Comparison of ENCODE assay signal across 32 mouse cellular contexts in genomic region chr2:128232027-128232426, GRCm38 (mm10).
DNase-seq lines count a peak whose midpoint lies in the region; ATAC-seq and TF ChIP-seq lines count a peak whose summit lies in the region.
"Had no signal": no experiment of that assay in that cellular context is flagged by ENCODE, and none has a peak within 500 bp of the region (broad histone marks: within the 10 kb centered on the region; RNA-seq: fewer than 3 reads in every experiment).

No protein-coding gene starts in this region.

- no peak for TF ChIP-seq CTCF in lung, adult 2 months (IDR thresholded peaks at IDR 0.05; ENCODE audit: insufficient read depth, low read length)

- 46% methylated on average over 3 of the region's 3 CpGs for WGBS in heart, embryonic 10.5 days
- WGBS in lung, adult 2 months: 57% methylated on average over 3 of the region's 3 CpGs

- H3K27me3 ChIP-seq in heart, embryonic 10.5 days (ENCODE audit: insufficient read depth, poor library complexity, severe bottlenecking): no peaks in the 10 kb centered on the region
- H3K27me3 ChIP-seq: CH12.LX; embryonic facial prominence, embryonic 13.5 days; forebrain, embryonic 13.5 days; heart, embryonic 12.5 days; heart, embryonic 15.5 days; hindbrain, embryonic 15.5 days had no signal

- no peak overlapping the region for H3K4me3 ChIP-seq in heart, embryonic 10.5 days
- no peak overlapping the region for H3K4me3 ChIP-seq in lung, adult 2 months (replicated peaks; ENCODE audit: extremely low read depth, low read depth, low read length)
- H3K4me3 ChIP-seq: embryonic facial prominence, embryonic 10.5 days; embryonic facial prominence, embryonic 13.5 days; erythroblast, embryonic 14.5 days; forebrain, embryonic 13.5 days; gastrocnemius, adult 2 months; heart, adult 2 months; heart, embryonic 12.5 days; heart, embryonic 15.5 days; hindbrain, embryonic 15.5 days had no signal

- no peak for TF ChIP-seq POLR2A in lung, adult 2 months (IDR thresholded peaks at IDR 0.05; ENCODE audit: borderline replicate concordance, extremely low read depth, low read depth, low read length)

- peak; percentile 36 to 73; a peak in 2 of 4 replicates for ATAC-seq in hematopoietic stem cell, adult 5-6 weeks (replicated peaks in 1 of 2; ENCODE audit: insufficient read depth in 1 of 2, low FRiP score in 2 of 2, low TSS enrichment in 1 of 2, low read depth in 1 of 2, poor library complexity in 2 of 2, severe bottlenecking in 2 of 2)
- 0 out of 2 replicates have a peak, but pooled peaks have one; percentile 40 for ATAC-seq in monocyte, adult 5-6 weeks (replicated peaks; ENCODE audit: insufficient number of reproducible peaks, low FRiP score, low TSS enrichment, poor library complexity, severe bottlenecking)
- ATAC-seq: forebrain, embryonic 13.5 days; forebrain, embryonic 16.5 days; intestine, postnatal 0 days had no signal

- H3K4me1 ChIP-seq in heart, embryonic 10.5 days: peaks cover 19% of the 10 kb centered on the region
- H3K4me1 ChIP-seq in lung, adult 2 months (ENCODE audit: control insufficient read depth, insufficient read depth, low read length): no peaks in the 10 kb centered on the region; the same call in 1 of the 2 replicates
- H3K4me1 ChIP-seq: forebrain, embryonic 13.5 days; hindbrain, embryonic 15.5 days had no signal

- H3K9me3 ChIP-seq in heart, embryonic 10.5 days: no peaks in the 10 kb centered on the region
- H3K9me3 ChIP-seq: embryonic facial prominence, embryonic 10.5 days; embryonic facial prominence, embryonic 13.5 days; forebrain, embryonic 13.5 days; G1E; heart, embryonic 12.5 days; heart, embryonic 15.5 days; hindbrain, embryonic 15.5 days had no signal

- H3K36me3 ChIP-seq in heart, embryonic 10.5 days: no peaks in the 10 kb centered on the region
- H3K36me3 ChIP-seq: embryonic facial prominence, embryonic 10.5 days; embryonic facial prominence, embryonic 13.5 days; G1E; heart, embryonic 12.5 days; heart, embryonic 15.5 days; hindbrain, embryonic 15.5 days had no signal

- DNase-seq in heart, embryonic 10.5 days (ENCODE audit: low spot score): no peak
- DNase-seq in heart, adult 8-10 months (ENCODE audit: low spot score): no peak
- peak; percentile 40 for DNase-seq in lung, postnatal 36 days
- no peak for DNase-seq in lung, adult 2 months
- DNase-seq in gastrocnemius, postnatal 25 days: no peak
- DNase-seq in embryo, embryonic 10.5 days (ENCODE audit: low spot score): no peak
- DNase-seq: adrenal gland, adult 2 months; adrenal gland, postnatal 14 days; B cell, adult 2 months; cerebellum, adult 11-12 months; cerebellum, adult 8-10 months; cerebellum, postnatal 10 days; cerebellum, postnatal 36 days; embryo, embryonic 11 days; gastrocnemius, adult 2 months; gastrocnemius, postnatal 14 days; heart, adult 2 months; heart, postnatal 10 days; heart, postnatal 36 days had no signal

- peak overlapping the region; percentile 25; the same call in 1 of the 2 replicates for H3K27ac ChIP-seq in heart, embryonic 10.5 days
- H3K27ac ChIP-seq: embryonic facial prominence, embryonic 10.5 days; embryonic facial prominence, embryonic 13.5 days; forebrain, embryonic 13.5 days; gastrocnemius, adult 2 months; heart, adult 2 months; heart, embryonic 15.5 days; hindbrain, embryonic 15.5 days had no signal
